Mouse (Mus musculus) erythroblast, embryonic 14.5 days (primary cell): ENCODE results near the gene Fam198b.

Experiments
- GATA1 ChIP-seq: IDR thresholded peaks from 2 replicates; pipeline ENCODE4 v1.6.1; 2012; ENCODE audit warnings: low read length, inconsistent platforms, mixed read lengths
- TAL1 ChIP-seq: IDR thresholded peaks from 3 replicates; pipeline ENCODE4 v1.6.1; 2012; ENCODE audit warnings: low read length, inconsistent platforms, mixed read lengths

DNA sequence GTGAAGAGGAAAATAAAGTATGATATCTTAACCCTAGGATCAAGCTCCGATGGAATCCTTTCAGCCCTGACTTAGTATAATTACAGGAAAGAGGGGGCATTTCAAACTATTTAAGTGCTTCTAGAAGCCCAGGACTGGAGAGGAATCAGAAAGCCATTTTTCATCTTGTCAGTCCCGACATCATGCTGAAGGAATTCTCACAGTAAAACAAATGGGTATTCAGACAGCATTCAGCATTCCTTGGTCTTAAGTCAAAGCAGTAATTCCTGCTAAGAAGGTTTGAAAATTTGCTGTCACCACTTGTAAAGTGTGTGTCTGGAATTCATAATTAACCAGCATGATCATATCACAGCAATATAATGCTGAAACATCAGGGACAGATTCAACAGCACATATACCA lies 105.6 kb downstream of the Fam198b start:
- no peak for TF ChIP-seq GATA1
- no peak for TF ChIP-seq TAL1
